Mouse (Mus musculus): ENCODE results near the gene Chd1l. TPM values are rescaled to one million over a fixed set of nuclear protein-coding genes. Genes with fewer than 3 reads are reported as not detected.

The Chd1l gene
- polyA plus RNA-seq, 1 experiment from 2014 or later: 6.0 TPM

DNA sequence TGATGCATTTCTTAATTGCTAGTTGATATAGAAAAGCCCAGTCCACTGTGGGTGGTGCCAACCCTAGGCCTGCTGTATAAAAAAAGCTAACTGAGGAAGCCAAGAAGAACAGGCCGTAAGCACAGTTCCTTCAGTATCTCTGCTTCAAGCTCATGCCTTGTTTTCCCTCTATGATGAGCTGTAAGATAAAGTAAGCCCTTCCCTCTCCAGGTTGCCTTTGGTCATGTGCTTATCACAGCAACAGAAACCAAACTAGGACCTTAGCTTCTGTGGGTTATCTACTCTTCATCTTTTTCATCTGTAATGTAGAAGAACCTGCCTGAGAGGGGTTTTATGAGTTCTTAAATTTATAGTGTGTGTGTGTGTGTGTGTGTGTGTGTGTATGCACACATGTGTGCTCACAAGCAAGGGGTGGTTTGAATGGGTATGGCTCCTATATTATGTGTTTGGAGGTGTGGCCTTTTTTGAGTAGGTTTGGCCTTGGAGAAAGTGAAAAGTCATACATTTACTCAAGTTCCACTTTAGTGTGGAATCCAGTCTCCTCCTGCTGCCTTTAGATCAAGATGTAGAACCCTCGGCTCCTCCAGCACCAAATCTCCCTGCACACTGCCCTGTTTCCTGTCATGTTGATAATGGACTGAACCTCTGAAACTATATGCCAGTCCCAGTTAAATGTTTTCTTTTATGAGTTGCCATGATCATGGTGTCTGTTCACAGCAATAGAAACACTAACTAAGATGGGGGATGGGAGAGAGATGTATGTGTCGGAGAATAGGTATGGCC, 9.8 kb downstream of the Chd1l start:
- no peaks in the 10 kb centered on the region for H3K27me3 ChIP-seq (replicated peaks; ENCODE audit: control insufficient read depth, insufficient read depth, low read length)
- no peaks in the 10 kb centered on the region for H3K9me3 ChIP-seq (ENCODE audit: control insufficient read depth, low read length)
- H3K27ac ChIP-seq (ENCODE audit: low read length): no peak overlapping the region
- no peaks in the 10 kb centered on the region for H3K4me1 ChIP-seq (replicated peaks; ENCODE audit: control insufficient read depth, insufficient read depth, low read length)
- 97% methylated on average over 3 of the region's 3 CpGs for WGBS
- no peak overlapping the region for H3K4me2 ChIP-seq (ENCODE audit: low read length)
- no peak for ATAC-seq
- no peak overlapping the region for H3K4me3 ChIP-seq (replicated peaks; ENCODE audit: low read length)
- no peak overlapping the region for H3K9ac ChIP-seq (replicated peaks; ENCODE audit: low read depth, low read length)
- H3K36me3 ChIP-seq (ENCODE audit: control insufficient read depth, insufficient read depth): no peaks in the 10 kb centered on the region

DNA sequence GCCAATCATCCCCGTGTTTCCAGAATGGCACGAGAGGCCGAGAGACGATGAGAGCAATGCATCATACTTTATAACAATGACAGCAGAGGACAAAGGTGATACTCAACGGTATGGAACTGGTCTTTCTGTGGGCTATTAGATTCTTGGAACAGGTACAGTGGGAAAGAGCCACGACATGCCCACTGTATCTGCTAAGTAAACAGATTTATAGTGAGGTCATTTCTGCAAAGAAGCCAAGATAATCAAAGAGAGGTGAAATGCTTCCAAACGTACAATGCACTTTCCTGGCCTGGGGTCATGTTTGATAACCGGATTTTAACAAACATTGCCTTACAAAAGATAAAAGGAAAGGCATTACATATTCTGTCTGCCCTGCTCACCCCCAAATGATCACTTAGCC, 13.2 kb downstream of the Chd1l start:
- Histone ChIP-seq H3K4me2 (ENCODE audit: low read length) (no peak overlapping the region), H3K9me3 (ENCODE audit: control insufficient read depth, low read length) (no peaks in the 10 kb centered on the region), H3K4me1 (replicated peaks; ENCODE audit: control insufficient read depth, insufficient read depth, low read length) (no peaks in the 10 kb centered on the region), H3K9ac (replicated peaks; ENCODE audit: low read depth, low read length) (no peak overlapping the region), H3K27me3 (replicated peaks; ENCODE audit: control insufficient read depth, insufficient read depth, low read length) (no peaks in the 10 kb centered on the region), H3K36me3 (ENCODE audit: control insufficient read depth, insufficient read depth) (no peaks in the 10 kb centered on the region), H3K4me3 (replicated peaks; ENCODE audit: low read length) (no peak overlapping the region), H3K27ac (ENCODE audit: low read length) (no peak overlapping the region)
- 87% methylated on average over 8 of the region's 8 CpGs for WGBS
- no peak for ATAC-seq

DNA sequence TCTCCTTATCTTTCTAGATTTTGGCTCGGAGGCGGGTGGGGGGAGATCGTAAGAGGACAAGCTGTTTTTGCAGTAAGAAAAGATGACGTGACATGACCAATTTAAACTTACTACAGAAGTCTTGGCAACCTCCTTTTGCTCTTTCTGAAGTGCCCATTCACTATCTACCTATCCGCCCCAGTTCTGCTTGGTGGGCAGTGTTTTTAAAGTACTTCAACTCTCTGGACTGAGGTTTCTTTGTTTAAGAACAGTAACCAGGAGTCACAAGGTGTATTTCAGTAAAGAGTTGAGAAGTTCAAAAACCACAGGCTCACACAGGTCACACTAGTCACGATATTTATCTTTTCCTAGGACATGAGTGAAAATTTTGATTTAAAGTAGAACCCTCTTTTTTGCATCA, 14.9 kb downstream of the Chd1l start:
- H3K9me3 ChIP-seq (ENCODE audit: control insufficient read depth, low read length): no peaks in the 10 kb centered on the region
- no peak overlapping the region for H3K4me2 ChIP-seq (ENCODE audit: low read length)
- WGBS: 87% methylated on average over 6 of the region's 6 CpGs
- no peak overlapping the region for H3K9ac ChIP-seq (replicated peaks; ENCODE audit: low read depth, low read length)
- H3K36me3 ChIP-seq (ENCODE audit: control insufficient read depth, insufficient read depth): no peaks in the 10 kb centered on the region
- no peak for ATAC-seq
- H3K27me3 ChIP-seq (replicated peaks; ENCODE audit: control insufficient read depth, insufficient read depth, low read length): no peaks in the 10 kb centered on the region
- no peak overlapping the region for H3K4me3 ChIP-seq (replicated peaks; ENCODE audit: low read length)
- no peak overlapping the region for H3K27ac ChIP-seq (ENCODE audit: low read length)
- H3K4me1 ChIP-seq (replicated peaks; ENCODE audit: control insufficient read depth, insufficient read depth, low read length): no peaks in the 10 kb centered on the region

DNA sequence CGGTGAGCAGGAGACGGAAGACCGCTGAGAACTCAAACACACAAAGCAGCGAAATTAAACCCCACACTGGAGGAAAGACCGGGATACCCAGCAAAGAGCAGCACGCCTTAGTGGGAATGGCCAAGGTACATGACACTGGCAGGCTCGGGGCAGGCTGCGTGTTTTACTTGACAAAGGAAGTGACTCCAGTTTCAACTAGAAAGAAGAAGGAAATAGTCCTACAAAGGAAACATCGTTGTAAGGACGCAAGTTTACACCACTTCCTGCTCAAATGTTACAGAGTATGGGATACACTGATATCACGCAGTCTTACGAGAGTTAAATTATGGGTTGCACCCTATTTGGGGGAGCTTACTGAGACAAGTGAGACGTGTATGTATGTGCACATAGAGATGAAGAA, 15.9 kb downstream of the Chd1l start:
- Histone ChIP-seq H3K4me1 (replicated peaks; ENCODE audit: control insufficient read depth, insufficient read depth, low read length) (no peaks in the 10 kb centered on the region), H3K27ac (ENCODE audit: low read length) (no peak overlapping the region), H3K4me3 (replicated peaks; ENCODE audit: low read length) (no peak overlapping the region), H3K27me3 (replicated peaks; ENCODE audit: control insufficient read depth, insufficient read depth, low read length) (no peaks in the 10 kb centered on the region), H3K9me3 (ENCODE audit: control insufficient read depth, low read length) (no peaks in the 10 kb centered on the region), H3K9ac (replicated peaks; ENCODE audit: low read depth, low read length) (no peak overlapping the region), H3K4me2 (ENCODE audit: low read length) (no peak overlapping the region), H3K36me3 (ENCODE audit: control insufficient read depth, insufficient read depth) (no peaks in the 10 kb centered on the region)
- 93% methylated on average over 13 of the region's 13 CpGs for WGBS
- ATAC-seq: no peak

DNA sequence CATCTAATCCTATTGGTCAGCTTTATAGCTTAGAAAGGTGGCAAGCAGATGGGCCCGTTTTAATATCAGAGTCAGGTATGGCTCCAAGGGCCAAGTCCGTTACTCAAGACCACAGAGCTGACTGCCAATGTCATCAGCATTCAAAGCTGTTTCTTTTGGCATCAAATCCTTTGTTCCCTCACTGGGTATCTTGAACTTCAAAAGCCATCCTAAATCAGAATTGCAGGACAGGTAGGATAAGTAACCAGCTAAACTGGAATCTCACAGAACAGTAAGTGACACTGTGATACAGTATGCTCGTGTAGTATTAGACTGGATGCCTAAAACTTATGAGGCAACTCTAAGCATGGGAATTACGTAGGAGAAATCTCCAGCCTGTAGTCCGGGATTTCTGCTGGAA, 16.9 kb downstream of the Chd1l start:
- WGBS: 94% methylated on average over 5 of the region's 5 CpGs
- H3K36me3 ChIP-seq (ENCODE audit: control insufficient read depth, insufficient read depth): no peaks in the 10 kb centered on the region
- ATAC-seq: no peak

DNA sequence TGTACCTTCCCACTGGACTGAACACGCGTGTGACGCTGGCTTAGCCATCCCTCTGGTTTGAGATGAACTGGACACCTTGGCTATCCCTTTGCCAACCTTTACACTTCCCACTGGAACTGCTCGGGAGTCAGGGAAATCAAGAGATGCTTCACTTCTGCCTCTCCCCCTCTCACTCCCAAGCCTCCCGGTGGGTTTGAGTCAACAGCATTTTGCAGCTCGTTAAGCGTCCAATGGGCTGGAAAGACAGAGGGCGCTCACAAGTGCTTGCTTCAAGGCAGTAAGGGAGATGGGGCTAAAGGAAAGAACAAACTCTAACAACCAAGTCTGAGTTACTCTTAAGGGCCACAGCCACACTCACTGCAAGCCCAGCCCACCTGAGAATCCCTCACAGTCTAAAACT, 19.3 kb downstream of the Chd1l start:
- no peaks in the 10 kb centered on the region for H3K4me1 ChIP-seq (replicated peaks; ENCODE audit: control insufficient read depth, insufficient read depth, low read length)
- no peaks in the 10 kb centered on the region for H3K9me3 ChIP-seq (ENCODE audit: control insufficient read depth, low read length)
- WGBS: 54% methylated on average over 8 of the region's 8 CpGs
- no peak overlapping the region for H3K9ac ChIP-seq (replicated peaks; ENCODE audit: low read depth, low read length)
- H3K27ac ChIP-seq (ENCODE audit: low read length): no peak overlapping the region
- no peak overlapping the region for H3K4me2 ChIP-seq (ENCODE audit: low read length)
- H3K27me3 ChIP-seq (replicated peaks; ENCODE audit: control insufficient read depth, insufficient read depth, low read length): no peaks in the 10 kb centered on the region
- H3K4me3 ChIP-seq (replicated peaks; ENCODE audit: low read length): no peak overlapping the region
- no peak for ATAC-seq
- no peaks in the 10 kb centered on the region for H3K36me3 ChIP-seq (ENCODE audit: control insufficient read depth, insufficient read depth)

More for the DNA sequence above, 16.9 kb downstream of the Chd1l start:
- no peaks in the 10 kb centered on the region for H3K4me1 ChIP-seq (replicated peaks; ENCODE audit: control insufficient read depth, insufficient read depth, low read length)
- H3K27me3 ChIP-seq (replicated peaks; ENCODE audit: control insufficient read depth, insufficient read depth, low read length): no peaks in the 10 kb centered on the region
- no peak overlapping the region for H3K4me3 ChIP-seq (replicated peaks; ENCODE audit: low read length)
- no peaks in the 10 kb centered on the region for H3K9me3 ChIP-seq (ENCODE audit: control insufficient read depth, low read length)
- H3K9ac ChIP-seq (replicated peaks; ENCODE audit: low read depth, low read length): no peak overlapping the region
- no peak overlapping the region for H3K4me2 ChIP-seq (ENCODE audit: low read length)
- H3K27ac ChIP-seq (ENCODE audit: low read length): no peak overlapping the region

DNA sequence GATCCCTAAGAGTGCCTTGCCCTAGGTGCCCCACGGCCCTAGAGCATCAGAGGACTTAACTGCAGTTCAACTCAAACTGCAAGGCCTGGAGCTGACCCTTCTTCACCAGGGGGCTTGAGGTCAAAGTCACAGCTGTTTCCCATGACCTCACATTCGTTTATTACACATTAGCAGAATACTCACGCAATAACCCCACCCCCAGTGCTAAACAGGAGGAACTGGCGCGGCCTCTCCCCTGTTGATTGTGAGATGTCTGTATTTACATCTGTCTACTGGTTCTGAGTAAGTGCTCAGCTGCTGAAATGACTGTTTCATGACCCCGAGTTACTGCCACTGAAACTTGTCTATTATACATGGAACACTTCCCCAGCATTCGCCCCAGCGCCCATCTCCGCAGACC, 22.3 kb downstream of the Chd1l start:
- H3K9me3 ChIP-seq (ENCODE audit: control insufficient read depth, low read length): no peaks in the 10 kb centered on the region
- no peak overlapping the region for H3K27ac ChIP-seq (ENCODE audit: low read length)
- H3K4me1 ChIP-seq (replicated peaks; ENCODE audit: control insufficient read depth, insufficient read depth, low read length): no peaks in the 10 kb centered on the region
- no peak for ATAC-seq
- H3K36me3 ChIP-seq (ENCODE audit: control insufficient read depth, insufficient read depth): no peaks in the 10 kb centered on the region
- H3K9ac ChIP-seq (replicated peaks; ENCODE audit: low read depth, low read length): no peak overlapping the region
- H3K4me2 ChIP-seq (ENCODE audit: low read length): no peak overlapping the region
- H3K27me3 ChIP-seq (replicated peaks; ENCODE audit: control insufficient read depth, insufficient read depth, low read length): no peaks in the 10 kb centered on the region
- H3K4me3 ChIP-seq (replicated peaks; ENCODE audit: low read length): no peak overlapping the region
- WGBS: 89% methylated on average over 9 of the region's 9 CpGs

DNA sequence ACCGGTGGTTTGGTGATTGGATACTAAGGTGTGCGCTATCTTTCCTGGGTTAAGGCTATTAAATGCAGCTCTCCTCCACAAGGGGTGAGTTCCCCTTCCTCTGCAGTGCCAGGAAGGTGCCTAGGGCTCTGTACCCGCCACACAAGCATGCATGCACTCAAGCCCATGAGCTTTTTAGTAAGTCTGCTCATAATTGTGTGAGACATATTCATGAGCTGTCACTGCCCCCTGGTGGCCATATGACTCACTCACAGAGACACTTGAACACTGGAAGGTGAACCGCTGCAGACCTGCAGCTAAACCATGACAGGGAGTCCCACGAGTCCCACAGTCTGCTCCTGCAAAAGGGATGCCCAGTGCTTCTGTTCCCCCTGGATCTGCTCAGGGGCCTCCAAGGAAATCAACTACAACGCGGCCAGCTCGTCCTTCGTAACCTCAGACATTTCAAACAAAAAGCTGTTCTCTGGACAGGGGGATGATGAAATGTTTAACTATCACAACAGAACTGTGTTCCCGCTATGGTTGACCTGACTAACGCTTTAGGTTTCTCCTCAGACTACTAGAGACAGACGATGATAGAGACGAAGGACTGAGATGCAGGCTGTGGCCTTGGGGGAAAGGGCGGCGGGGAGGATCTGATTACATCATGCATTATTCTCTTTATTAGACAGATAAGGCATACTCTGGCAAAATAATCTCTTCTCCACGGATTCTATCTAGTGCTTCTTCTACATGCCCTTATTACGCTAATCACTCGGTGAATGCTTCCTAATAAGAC, 24.4 kb downstream of the Chd1l start:
- Histone ChIP-seq H3K9ac (replicated peaks; ENCODE audit: low read depth, low read length) (no peak overlapping the region), H3K27me3 (replicated peaks; ENCODE audit: control insufficient read depth, insufficient read depth, low read length) (no peaks in the 10 kb centered on the region), H3K27ac (ENCODE audit: low read length) (no peak overlapping the region), H3K36me3 (ENCODE audit: control insufficient read depth, insufficient read depth) (no peaks in the 10 kb centered on the region), H3K4me1 (replicated peaks; ENCODE audit: control insufficient read depth, insufficient read depth, low read length) (no peaks in the 10 kb centered on the region), H3K9me3 (ENCODE audit: control insufficient read depth, low read length) (no peaks in the 10 kb centered on the region), H3K4me3 (replicated peaks; ENCODE audit: low read length) (no peak overlapping the region), H3K4me2 (ENCODE audit: low read length) (peak overlapping the region; percentile 19; the same call in 1 of the 2 replicates)
- peak; percentile 95 for ATAC-seq
- WGBS: 61% methylated on average over 18 of the region's 18 CpGs

DNA sequence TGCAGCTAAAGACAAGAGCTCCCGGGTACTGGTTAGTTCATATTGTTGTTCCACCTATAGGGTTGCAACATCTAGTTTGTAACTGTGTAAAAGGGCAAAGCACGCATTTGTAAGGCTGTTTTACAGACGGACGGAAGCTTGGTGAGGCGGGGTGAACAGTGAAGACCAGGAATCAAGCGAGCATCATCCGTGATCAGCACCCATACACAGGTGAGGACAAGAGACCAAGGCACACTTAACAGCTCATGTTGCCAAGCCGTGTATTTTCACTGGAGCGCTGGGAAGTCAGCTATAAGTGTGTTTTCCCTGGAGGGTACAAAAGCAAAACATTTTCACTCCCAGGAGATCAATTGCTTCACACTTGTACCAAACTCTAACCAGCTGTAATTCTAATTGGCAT, 36.2 kb downstream of the Chd1l start:
- H3K4me3 ChIP-seq (replicated peaks; ENCODE audit: low read length): no peak overlapping the region
- no peaks in the 10 kb centered on the region for H3K9me3 ChIP-seq (ENCODE audit: control insufficient read depth, low read length)
- no peak overlapping the region for H3K9ac ChIP-seq (replicated peaks; ENCODE audit: low read depth, low read length)
- H3K36me3 ChIP-seq (ENCODE audit: control insufficient read depth, insufficient read depth): no peaks in the 10 kb centered on the region
- no peak overlapping the region for H3K4me2 ChIP-seq (ENCODE audit: low read length)
- 71% methylated on average over 9 of the region's 9 CpGs for WGBS
- no peaks in the 10 kb centered on the region for H3K27me3 ChIP-seq (replicated peaks; ENCODE audit: control insufficient read depth, insufficient read depth, low read length)
- ATAC-seq: no peak
- H3K27ac ChIP-seq (ENCODE audit: low read length): no peak overlapping the region
- no peaks in the 10 kb centered on the region for H3K4me1 ChIP-seq (replicated peaks; ENCODE audit: control insufficient read depth, insufficient read depth, low read length)

All from forebrain, embryonic 16.5 days (tissue).